Mouse (Mus musculus) myocyte (in vitro differentiated cells): ENCODE measurements at regions not wholly inside any gene's neighbourhood (a gene's known extent, or its start where the extent isn't known, plus 50 kb on each side); places are given as distances from the start of the nearest gene placed in this dataset.

Source experiments
- MAX ChIP-seq: IDR thresholded peaks from one replicate; pipeline ENCODE4 v1.6.1; 2011; ENCODE audit warnings: low read depth, mild to moderate bottlenecking, control low read depth
- POLR2A ChIP-seq: IDR thresholded peaks from one replicate; pipeline ENCODE4 v1.6.1; 2011; ENCODE audit warnings: low read depth, mild to moderate bottlenecking, control low read depth, moderate library complexity; ENCODE audit not compliant: insufficient read length
- POLR2AphosphoS2 ChIP-seq: IDR thresholded peaks from one replicate; pipeline ENCODE4 v1.6.1; 2011; ENCODE audit warnings: low read depth, control low read depth; ENCODE audit not compliant: insufficient read length

DNA sequence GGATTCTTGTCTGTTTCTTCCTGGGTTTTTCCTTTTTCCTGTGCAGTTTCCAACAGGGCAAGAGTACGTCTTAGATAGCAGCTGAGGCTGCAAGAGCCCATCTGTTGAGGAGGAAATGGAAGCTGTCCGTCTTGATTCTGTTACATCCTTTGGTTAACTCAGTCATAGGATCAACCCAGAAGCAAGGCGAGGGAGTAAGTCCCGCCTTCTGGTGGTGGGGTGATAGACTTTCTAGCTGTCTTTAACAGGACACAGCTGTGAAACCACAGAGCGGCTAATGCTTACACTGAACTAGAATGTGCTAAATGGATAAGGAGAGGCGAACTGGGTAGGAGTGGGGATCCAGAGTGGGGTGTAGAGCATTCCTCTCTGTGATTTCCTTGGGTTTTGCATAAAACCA, 79.9 kb upstream of the 1110032F04Rik start:
- TF ChIP-seq POLR2AphosphoS2 (no peak), MAX (no peak), POLR2A (no peak)
